Mouse (Mus musculus) large intestine, adult 2 months (tissue): ENCODE measurements around the gene 4931406C07Rik. TPM values are rescaled to one million over a fixed set of nuclear protein-coding genes. Genes with fewer than 3 reads are reported as not detected.
"Not testable (repeated sequence)": the region's sequence is repeated elsewhere in the genome, so short reads cannot be mapped to it uniquely, and the experiment has no call there.

Experiments used
- DNase-seq: peaks from one replicate; pipeline ENCODE4 v3.0.0-alpha.2; 2012; ENCODE audit warnings: low read depth, low spot score
- WGBS: fragments of 180-500 bp; shearing (Covaris S2); methylation state at CpG from one replicate; pipeline ENCODE4 v1.1.7; 2018; 5-methylcytosine and 5-hydroxymethylcytosine counted together
- polyA plus RNA-seq: library from polyadenylated mRNA; depleted of rRNA; stranded (reverse); fragments of >200 nt; gene quantifications from 2 replicates; pipeline ENCODE4 v1.2.3, GENCODE M21; 2012; rRNA removed

4931406C07Rik gene
- 22.6 and 37.1 TPM in 2 replicates for polyA plus RNA-seq

DNA sequence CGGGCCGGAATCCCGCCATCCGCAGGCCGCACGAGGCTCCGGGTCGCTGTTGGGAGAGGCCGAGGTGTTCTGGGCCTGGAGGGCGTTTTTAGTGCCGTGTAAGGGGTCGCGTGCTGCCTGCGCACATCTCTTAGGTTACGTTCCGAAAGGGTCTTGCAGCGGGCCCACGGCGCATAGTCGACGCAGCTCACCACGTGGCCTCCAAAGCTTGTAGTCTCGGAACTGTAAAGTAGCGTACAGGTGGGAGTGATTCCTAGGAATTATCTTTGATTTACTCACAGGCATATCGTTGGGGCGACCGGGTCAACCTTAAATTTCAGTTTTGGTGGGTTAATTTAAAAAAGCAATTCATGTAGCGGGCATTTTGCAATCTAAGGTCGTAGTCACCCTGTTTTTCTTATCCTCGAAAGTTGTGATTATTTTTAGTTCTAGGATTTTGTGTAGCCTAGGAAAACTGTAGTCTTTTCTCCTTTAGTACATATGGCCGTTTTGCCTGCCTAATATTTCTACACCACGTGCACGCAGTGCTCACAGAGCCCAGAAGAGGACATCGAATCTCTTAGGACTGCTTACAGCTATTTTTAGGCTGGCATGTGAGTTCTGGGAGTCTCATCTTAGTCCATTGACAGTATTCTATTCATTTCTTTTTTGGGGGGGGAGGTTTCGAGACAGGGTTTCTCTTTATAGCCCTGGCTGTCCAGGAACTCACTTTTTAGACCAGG lies at the start of gene 4931406C07Rik:
Gene 4931406C07Rik, minus strand, starts transcription at position 51 of the 722 bp plus-strand sequence.
- DNase-seq, result no peak
- WGBS, result under 1% methylated on average over 35 of the region's 35 CpGs

DNA sequence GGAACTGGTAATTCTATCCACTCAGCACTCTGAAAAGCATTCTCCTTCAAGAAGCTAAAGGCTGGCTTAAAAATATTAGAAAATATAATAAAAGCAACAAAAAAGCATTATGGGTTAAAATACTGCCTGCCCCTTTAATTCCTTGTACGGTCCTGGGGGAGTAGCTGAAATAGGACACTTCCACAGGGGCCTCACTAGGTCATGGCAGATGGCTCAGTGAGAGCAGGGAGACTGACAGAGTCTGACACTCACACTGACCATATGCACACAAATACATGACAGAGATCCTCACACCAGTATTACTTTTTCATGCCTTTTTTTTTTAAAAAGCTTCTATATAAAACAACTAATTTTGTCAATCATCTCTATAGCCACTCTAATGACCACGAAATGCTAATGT lies 43.7 kb upstream of the 4931406C07Rik start:
- WGBS, result 84% methylated on average over 2 of the region's 2 CpGs
- no peak for DNase-seq

DNA sequence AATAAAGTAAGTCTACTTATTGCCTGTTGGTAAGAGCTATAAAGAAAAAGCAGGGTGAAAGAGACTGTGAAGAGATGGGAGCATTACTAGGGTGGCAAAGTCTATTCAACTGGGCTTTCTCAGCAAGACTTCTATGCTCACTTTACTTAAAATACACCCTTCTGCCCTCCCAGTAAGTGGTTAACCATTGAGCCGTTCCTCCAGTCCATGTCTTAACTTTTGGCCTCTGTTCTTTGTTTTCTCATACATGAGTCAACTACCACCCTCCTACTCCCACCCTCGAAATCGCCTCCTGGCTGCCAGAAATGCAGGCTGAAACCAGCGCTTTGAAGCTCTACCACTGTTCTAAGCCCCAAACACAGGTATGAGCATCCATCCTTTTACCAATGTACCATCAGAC lies 31.5 kb upstream of the 4931406C07Rik start:
- DNase-seq, result no peak
- 84% methylated on average over 4 of the region's 4 CpGs for WGBS

DNA sequence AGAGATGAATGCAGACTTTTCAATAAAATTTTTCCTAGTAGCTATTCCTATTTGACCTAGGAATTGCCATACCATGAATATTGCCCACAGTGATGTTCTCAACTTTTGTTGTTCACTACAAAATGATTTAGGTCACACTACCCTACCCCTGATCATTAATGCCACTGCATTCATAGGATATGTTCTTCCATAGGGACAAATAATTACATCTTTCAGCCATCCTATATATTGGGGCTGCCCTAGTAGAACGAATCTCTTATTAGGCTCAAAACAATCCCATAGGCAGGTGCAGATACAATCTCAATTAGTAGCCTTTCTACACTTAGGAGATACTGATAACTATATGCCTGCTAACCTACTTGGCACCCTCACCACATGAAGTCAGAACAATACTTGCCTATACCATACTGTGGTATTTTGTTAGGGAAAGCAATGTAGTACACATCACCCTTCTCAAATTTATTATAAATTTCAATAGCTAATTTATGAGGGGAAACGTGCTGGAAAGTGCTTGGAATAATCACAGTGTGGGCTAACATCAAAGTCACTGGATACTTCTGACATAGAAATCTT lies 12.0 kb upstream of the 4931406C07Rik start:
- no peak for DNase-seq
- WGBS, result 66% methylated on average over 2 of the region's 2 CpGs

DNA sequence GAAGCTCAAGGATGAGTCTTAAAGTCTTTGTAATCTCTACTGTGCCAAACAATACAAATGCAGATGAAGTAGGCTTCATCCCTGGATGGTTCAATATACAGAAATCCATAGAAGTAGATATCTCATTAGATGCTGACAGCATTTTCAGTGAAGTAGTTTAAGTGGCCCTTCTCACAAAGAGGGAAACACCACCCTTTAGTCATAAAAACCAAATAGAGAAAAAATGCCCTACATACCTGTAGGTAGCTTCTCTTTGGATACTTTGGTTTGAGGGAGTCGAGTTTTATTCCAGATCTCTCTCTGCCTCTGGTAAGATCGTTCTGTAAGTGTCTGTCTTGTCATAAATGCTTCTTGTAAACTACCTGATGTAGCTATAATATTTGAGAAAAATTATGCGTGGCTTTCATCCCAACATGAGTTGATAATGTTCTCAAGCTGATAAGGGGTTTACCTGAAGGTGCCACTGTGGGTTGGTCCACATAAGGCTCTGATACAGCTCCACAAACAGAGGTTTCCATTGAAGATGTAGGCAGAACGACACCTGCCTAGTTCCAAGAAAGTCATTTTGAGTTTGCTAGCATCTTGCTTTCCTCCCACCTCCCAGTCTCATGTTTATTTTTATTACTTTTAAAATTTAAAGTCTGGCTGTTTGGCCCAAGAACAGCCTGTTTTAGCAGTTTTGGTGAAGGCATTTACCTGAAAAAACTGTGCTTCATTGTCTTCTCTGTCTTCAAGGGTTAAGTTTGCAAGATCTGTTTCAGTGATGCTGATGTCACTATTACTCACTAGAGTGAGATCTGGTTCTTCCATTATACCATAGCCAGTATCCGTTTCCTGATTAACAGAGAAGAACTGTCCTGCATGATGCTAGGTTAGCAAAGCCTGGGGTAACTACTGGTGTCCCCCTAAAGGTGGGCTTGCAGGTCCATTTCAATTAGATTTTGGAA lies 11.2 kb upstream of the 4931406C07Rik start:
- DNase-seq, result no peak
- WGBS, result 44% methylated on average over 5 of the region's 5 CpGs

DNA sequence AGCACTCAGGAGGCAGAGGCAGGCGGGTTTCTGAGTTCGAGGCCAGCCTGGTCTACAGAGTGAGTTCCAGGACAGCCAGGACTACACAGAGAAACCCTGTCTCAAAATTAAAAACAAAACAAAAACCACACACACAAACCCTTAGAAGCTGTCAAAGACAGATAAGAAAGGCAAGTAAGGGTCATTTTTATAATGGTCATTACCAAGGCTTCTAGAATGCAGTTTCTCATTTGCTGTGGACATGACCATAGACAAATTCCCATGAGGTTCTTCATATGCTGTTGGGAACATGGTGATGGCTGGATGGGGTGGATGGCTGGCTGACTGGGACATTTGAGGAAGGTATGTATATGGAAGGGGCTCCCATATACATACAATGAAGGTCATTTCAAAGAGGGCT lies 10.0 kb upstream of the 4931406C07Rik start:
- DNase-seq, result not testable (repeated sequence)
- WGBS, result 100% methylated on average over 2 of the region's 2 CpGs

DNA sequence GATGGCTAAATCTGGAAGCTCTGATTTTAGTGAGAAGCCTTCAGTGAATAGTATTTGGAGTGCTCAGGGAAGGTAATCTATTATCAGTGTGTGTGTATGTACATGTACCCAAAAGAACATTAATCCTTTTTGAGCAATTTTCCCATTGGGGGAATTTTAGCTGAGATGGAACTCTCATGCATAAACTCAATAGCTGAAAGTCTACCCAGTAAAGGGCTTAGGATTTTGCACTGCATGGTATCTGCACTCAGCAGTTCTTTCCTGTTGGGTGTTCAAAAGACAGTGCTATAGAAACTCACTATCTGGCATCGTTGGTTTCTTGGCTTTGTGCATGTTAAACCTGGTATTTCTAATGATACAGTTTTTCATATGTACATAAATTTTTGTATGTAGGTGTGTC lies 8.4 kb upstream of the 4931406C07Rik start:
- 92% methylated on average over 1 of the region's 1 CpGs for WGBS
- no peak for DNase-seq

DNA sequence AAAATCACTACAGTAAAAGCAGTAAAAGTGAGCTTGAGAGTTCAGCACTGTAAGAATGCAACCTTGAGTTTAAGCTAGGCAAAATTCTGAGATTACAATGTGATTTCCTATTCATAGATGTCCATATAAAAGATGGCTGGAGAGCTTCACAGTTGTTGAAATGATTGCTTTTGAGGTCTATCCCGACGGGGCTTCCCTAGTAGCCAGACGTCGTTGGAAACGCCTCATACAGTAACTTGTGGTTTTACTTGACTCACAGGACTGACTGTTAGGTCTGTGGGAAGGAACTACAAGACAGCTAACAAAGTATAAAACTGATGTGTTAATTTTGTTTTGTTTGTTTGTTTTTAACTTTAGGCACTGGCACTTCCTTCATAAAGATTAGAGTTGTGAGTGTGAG lies 7.4 kb upstream of the 4931406C07Rik start:
- 82% methylated on average over 5 of the region's 5 CpGs for WGBS
- no peak for DNase-seq

DNA sequence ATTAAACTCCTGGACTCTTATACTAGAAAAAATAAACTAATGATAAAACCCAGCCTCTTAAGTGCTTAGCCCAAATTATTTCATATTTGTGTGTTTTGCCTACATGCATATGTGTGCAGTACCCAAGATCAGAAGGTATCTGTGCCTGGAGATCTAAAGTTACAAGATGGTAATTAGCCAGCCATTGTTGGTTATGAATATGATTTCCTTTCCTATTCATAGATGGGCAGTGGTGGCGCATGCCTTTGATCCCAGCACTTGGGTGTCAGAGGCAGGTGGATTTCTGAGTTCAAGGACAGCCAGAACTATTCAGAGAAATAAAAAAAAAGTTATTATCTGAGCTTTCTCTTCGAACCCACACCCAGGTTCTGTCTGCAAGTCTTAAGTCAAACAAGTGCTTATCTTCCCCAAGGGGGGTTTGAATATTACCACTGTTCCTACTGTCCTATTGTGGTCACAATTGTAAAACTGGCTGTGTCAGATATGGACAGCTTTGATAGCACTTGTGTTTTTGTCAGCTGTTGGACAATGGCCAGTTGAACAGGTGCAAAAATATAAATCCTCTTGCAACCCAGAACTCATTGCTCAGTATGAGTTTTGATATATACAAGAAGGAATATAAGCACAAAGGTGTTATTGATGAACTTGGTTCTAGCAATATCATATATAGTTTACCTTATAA lies 5.9 kb upstream of the 4931406C07Rik start:
- WGBS, result 60% methylated on average over 2 of the region's 2 CpGs
- no peak for DNase-seq

DNA sequence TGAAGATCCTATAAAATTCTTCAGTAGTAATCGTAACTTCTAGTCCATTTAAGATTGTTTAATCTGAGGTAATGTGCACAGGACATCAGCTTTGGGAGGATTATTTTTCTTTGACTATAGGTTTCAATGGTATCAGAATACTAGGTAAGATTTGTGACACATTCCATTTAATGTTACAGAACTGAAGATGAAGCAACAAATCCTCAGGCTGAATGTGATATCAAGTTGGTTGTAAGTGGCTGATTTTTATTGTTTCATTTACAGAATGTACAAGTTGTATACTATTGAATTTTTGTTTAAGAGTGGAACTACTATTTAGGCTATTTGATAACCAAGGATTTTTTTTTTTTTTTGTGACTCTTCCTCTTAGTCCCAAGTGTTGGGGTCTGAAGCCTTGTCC lies 3.9 kb upstream of the 4931406C07Rik start:
- WGBS, result 31% methylated on average over 1 of the region's 1 CpGs
- no peak for DNase-seq

DNA sequence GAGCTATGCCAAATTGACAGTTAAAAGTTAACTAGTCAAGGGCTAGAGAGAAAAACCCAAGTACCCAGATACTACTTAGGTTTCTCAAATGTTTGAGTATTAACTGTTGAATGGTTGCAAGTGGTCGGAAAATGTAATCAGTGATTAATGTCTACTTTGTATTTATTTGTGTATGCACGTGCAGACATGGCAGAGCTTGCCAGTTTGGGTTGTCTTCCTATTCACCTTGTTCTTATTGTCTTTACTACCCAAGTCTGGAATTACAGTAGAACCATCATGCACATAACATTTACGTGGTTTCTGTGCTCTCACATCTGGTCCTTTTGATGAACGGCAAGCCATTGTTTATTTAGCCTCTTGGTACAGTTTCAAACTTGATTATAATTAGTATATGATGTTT lies 3.2 kb upstream of the 4931406C07Rik start:
- 25% methylated on average over 4 of the region's 4 CpGs for WGBS

DNA sequence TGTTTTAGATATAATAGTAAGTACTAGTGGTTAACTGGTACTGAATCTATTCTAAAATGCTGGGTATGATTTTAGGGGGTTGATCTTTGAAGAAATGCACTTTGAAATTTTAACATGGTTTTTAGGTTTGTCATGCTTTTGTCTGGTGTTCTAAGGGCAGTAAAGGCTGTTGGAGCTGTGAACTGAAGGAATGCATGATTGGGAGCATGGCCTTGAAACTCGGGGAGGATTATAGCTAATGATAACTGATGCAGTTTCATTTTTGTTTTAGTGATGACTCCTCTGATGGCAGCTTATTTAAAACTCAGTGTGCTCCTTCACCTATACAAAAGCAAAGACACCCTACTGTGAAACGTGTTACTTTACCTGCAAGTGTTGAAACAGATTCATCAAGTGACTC lies 2.0 kb upstream of the 4931406C07Rik start:
- 26% methylated on average over 2 of the region's 2 CpGs for WGBS
- DNase-seq, result no peak

More for the DNA sequence above, 3.2 kb upstream of the 4931406C07Rik start:
- DNase-seq, result no peak

DNA sequence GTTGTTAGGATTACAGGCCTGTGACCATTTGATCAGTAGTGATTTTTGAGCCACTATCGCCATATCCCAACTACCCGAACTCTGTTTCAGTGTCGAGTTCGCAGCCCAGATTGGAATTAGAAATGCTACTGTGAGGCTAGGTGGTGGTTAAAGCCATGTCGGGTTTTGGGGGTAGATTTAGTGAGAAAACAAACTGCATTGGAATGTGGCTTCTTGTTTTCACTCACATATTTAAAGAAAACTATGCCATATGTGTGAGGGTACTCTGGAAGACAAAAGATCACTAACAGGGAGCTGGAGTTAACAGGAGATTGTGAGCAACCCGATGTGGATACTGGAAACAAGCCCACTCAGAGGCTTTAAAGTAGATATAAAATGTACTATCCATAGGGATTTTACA lies 1.0 kb upstream of the 4931406C07Rik start:
- 8% methylated on average over 6 of the region's 6 CpGs for whole genome bisulfite sequencing

DNA sequence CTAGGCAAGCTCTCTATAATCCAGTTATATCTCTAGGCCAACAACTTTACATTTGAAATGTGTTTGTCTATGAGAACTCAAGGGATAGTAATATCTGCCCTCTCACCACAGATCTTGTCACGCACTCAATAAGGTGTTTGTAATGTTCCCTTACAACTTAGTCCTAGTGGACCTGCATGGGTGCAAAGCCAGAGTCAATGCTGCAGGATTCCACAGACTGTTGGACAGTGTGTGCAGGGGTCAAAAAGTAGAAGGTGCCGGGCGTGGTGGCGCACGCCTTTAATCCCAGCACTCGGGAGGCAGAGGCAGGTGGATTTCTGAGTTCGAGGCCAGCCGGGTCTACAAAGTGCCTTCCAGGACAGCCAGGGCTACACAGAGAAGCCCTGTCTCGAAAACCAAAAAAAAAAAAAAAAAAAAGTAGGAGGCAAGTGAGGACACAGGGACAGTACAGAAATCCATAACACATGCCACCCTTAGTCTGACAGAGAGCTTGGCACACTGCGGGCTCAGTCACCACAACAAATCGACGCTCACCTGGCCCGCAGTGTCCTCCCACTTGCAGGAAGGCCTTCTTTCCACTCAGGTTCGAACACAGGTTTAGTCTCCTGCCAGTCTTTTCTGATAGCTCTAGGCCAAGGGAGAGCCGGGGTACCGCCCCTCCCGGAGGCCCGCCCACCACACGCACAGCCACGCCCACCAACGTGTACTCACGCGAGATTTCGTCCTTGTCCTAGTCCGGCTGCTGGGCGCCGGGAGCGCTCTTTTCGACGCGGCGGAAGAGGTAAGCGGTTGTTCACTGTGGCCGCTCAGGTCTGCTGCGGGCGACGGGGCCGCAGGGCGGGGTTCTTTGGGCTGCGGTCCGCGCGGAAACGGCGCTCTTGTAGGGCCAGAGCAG lies 498 bp downstream of the 4931406C07Rik start, which contains the start of gene Taf1d:
Gene Taf1d, plus strand, starts transcription at position 712 of the 895 bp plus-strand sequence.
- DNase-seq, result peak; percentile 80
- WGBS, result 5% methylated on average over 45 of the region's 45 CpGs

More for the DNA sequence above, 1.0 kb upstream of the 4931406C07Rik start:
- DNase-seq, result no peak

DNA sequence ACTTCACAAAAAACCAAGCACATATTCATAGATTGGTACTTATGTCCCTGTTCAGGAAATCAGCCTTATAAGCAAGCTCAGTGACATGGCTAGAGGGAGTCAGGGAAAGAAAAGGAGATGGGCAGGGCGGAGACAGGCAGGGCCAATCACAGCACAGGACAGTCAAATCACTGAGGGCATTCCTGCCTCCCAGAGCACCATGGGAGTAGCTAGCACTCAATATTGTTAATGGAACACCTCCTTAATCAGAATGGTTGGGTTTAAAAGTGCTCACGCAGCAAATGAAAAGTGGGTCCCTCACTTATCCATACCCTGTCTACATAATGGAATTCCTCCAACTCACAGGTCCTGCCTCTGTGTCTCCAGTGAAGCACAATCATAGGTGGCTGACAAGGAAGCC lies 3.4 kb downstream of the 4931406C07Rik start:
- 90% methylated on average over 2 of the region's 2 CpGs for WGBS

DNA sequence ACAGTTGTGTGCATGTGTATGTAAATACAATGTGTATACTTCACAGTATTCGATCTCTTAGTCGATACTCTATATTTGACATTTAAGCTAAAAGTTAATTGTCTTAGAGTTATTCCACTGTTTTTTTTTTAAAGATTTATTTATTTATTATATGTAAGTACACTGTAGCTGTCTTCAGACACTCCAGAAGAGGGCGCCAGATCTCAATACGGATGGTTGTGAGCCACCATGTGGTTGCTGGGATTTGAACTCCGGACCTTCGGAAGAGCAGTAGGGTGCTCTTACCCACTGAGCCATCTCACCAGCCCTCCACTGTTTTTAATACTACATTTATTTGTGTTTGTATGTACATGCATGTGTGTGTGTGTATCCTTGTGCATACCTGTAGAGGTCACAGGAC lies 4.2 kb downstream of the 4931406C07Rik start:
- not testable (repeated sequence) for DNase-seq
- 54% methylated on average over 6 of the region's 6 CpGs for WGBS

More for the DNA sequence above, 3.4 kb downstream of the 4931406C07Rik start:
- no peak for DNase-seq

DNA sequence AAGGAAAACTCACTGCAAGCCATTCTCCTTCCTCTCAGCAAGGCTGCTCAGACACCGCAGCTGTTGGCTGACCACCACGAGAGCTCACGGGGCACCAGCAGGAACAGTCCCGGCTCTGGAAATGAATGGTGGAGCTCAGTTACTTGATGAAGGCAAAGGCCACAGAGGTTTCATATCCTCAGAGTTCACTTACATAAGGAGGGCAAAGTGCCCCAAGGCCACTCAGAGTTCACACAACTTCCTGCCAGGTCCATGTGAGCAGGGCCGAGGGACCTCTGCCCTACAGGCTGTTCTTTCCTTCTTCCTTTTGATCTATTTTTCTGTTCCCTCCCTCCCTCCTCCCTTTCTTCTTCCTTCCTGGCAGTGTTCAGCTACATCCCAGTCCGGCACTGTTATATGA lies 4.8 kb downstream of the 4931406C07Rik start:
- DNase-seq, result peak; percentile 81
- 4% methylated on average over 6 of the region's 6 CpGs for WGBS

DNA sequence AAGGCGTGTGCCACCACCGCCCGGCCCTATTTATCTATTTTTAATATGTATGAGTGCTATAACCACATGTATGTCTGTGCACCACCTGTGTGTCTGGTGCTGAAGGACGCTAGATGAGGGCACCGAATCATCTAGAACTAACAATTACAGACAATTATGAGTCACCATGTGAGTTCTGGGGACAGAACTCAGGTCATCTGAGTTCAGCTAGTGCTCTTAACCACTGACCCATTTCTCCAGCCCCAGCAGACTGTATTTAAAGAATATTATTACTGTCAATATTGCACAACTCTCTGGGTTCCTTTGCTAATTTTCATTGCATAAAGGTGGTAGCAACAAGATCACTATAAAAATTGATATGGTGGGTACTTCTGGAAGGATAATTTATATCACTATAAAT lies 6.2 kb downstream of the 4931406C07Rik start:
- DNase-seq, result no peak
- 40% methylated on average over 5 of the region's 5 CpGs for WGBS

DNA sequence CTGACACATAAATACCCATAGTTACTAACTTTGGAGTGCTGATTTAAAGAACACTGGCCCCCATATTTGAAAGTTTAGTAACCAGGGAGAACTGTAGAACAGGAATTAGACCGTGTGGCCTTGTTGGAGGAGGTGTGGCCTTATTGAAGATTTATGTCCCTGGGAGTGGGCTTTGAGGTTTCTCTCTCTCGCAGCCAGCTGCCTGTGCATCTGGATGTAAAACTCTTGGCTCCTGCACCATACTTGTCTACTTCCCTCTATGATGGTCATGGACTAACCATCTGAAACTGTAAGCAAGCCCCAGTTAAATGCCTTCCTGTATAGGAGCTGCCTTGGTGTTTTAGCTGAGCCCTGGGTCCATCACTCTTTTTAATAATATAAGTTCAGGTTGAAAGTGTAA lies 7.8 kb downstream of the 4931406C07Rik start:
- WGBS, result 17% methylated on average over 2 of the region's 2 CpGs

More for the DNA sequence above, 7.8 kb downstream of the 4931406C07Rik start:
- DNase-seq, result no peak
